Mouse (Mus musculus) adrenal gland, postnatal 14 days (tissue): ENCODE measurements around the gene Cep170b. TPM values are rescaled to one million over a fixed set of nuclear protein-coding genes. Genes with fewer than 3 reads are reported as not detected.

Experiments used
- DNase-seq: peaks from one replicate; pipeline ENCODE4 v3.0.0; 2021; ENCODE audit warnings: mixed read lengths
- total RNA-seq: library from RNA; stranded (reverse); gene quantifications from 2 replicates; pipeline ENCODE4 v1.2.3, GENCODE M21; 2021

Gene Cep170b
- total RNA-seq, 1 experiment from 2014 or later = 33.0 TPM

GRCm38 (mm10) chr12:112737081-112737480 is 16.8 kb downstream of the Cep170b start:
- DNase-seq = no peak

- peak; percentile 77 for DNase-seq
Observed at GRCm38 (mm10) chr12:112737761-112738160, 17.5 kb downstream of the Cep170b start.

GRCm38 (mm10) chr12:112738281-112739022 is 18.2 kb downstream of the Cep170b start:
- no peak for DNase-seq

- DNase-seq = no peak
Observed at GRCm38 (mm10) chr12:112739023-112739568, 18.8 kb downstream of the Cep170b start.

- DNase-seq = peak; percentile 19
Observed at GRCm38 (mm10) chr12:112742768-112743167, 22.5 kb downstream of the Cep170b start.

GRCm38 (mm10) chr12:112743168-112743975 is 23.1 kb downstream of the Cep170b start:
- peak; percentile 89 for DNase-seq

GRCm38 (mm10) chr12:112744211-112744610 is 24.0 kb downstream of the Cep170b start:
- DNase-seq = no peak

GRCm38 (mm10) chr12:112744891-112745580 is 24.8 kb downstream of the Cep170b start:
- DNase-seq = no peak

- DNase-seq = no peak
Observed at GRCm38 (mm10) chr12:112745716-112746115, 25.5 kb downstream of the Cep170b start.

- no peak for DNase-seq
Observed at GRCm38 (mm10) chr12:112746461-112746807, 26.2 kb downstream of the Cep170b start.

- peak; percentile 54 for DNase-seq
Observed at GRCm38 (mm10) chr12:112746808-112747605, 26.8 kb downstream of the Cep170b start.

GRCm38 (mm10) chr12:112747606-112747970 is 27.3 kb downstream of the Cep170b start:
- no peak for DNase-seq

GRCm38 (mm10) chr12:112750976-112751375 is 30.7 kb downstream of the Cep170b start:
- DNase-seq = no peak

GRCm38 (mm10) chr12:112752399-112752798 is 32.1 kb downstream of the Cep170b start:
- peak; percentile 2 for DNase-seq

GRCm38 (mm10) chr12:112755900-112756299 is 35.6 kb downstream of the Cep170b start:
- DNase-seq = no peak

GRCm38 (mm10) chr12:112757896-112758295 is 37.6 kb downstream of the Cep170b start:
- DNase-seq = no peak

- no peak for DNase-seq
Observed at GRCm38 (mm10) chr12:112759471-112759870, 39.2 kb downstream of the Cep170b start.

GRCm38 (mm10) chr12:112760154-112760926 is 40.1 kb downstream of the Cep170b start, which contains the start of gene Pld4:
Gene Pld4 (plus strand): TSS chr12:112760655.
- DNase-seq = no peak

- DNase-seq = no peak
Observed at GRCm38 (mm10) chr12:112761411-112761810, 41.2 kb downstream of the Cep170b start.

GRCm38 (mm10) chr12:112762018-112762417 is 41.8 kb downstream of the Cep170b start:
- DNase-seq = no peak

- no peak for DNase-seq
Observed at GRCm38 (mm10) chr12:112763176-112763575, 42.9 kb downstream of the Cep170b start.
